Mouse (Mus musculus) embryonic facial prominence, embryonic 12.5 days (tissue): Measurements from ENCODE around the gene Hspb3. TPM values are rescaled to one million over a fixed set of nuclear protein-coding genes. Genes with fewer than 3 reads are reported as not detected.

Source experiments
- ATAC-seq: fragments of 200-750 bp; cut with Nextera tagmentation; 2 replicates; pipeline ENCODE4 v1.8.0; 2017; ENCODE audit not compliant: insufficient number of reproducible peaks, insufficient read depth, low FRiP score, low TSS enrichment
- H3K27ac ChIP-seq: fragments of 300-500 bp; sonication (generic); 2 replicates; pipeline ENCODE4 v1.5.1; 2016; ENCODE audit warnings: mild to moderate bottlenecking
- H3K27me3 ChIP-seq: fragments of 300-500 bp; sonication (generic); 2 replicates; pipeline ENCODE4 v1.6.1; 2016; ENCODE audit warnings: mild to moderate bottlenecking, moderate library complexity
- H3K36me3 ChIP-seq: fragments of 300-500 bp; sonication (generic); 2 replicates; pipeline ENCODE4 v1.6.1; 2016; ENCODE audit warnings: mild to moderate bottlenecking
- H3K4me1 ChIP-seq: fragments of 300-500 bp; sonication (generic); 2 replicates; pipeline ENCODE4 v1.6.1; 2016
- H3K4me2 ChIP-seq: fragments of 300-500 bp; sonication (generic); replicated peaks from 2 replicates; pipeline ENCODE4 v1.6.1; 2016; ENCODE audit warnings: mild to moderate bottlenecking, moderate library complexity
- H3K4me3 ChIP-seq: fragments of 300-500 bp; sonication (generic); 2 replicates; pipeline ENCODE4 v1.5.1; 2016; ENCODE audit warnings: mild to moderate bottlenecking
- H3K9ac ChIP-seq: fragments of 300-500 bp; sonication (generic); 2 replicates; pipeline ENCODE4 v1.6.1; 2016; ENCODE audit warnings: mild to moderate bottlenecking, moderate library complexity
- H3K9me3 ChIP-seq: fragments of 300-500 bp; sonication (generic); 2 replicates; pipeline ENCODE4 v1.6.1; 2016; ENCODE audit warnings: mild to moderate bottlenecking, moderate library complexity
- WGBS: fragments of 180-500 bp; shearing (Covaris S2); methylation state at CpG from one replicate; pipeline ENCODE4 v1.1.7; 2016; 5-methylcytosine and 5-hydroxymethylcytosine counted together
- polyA plus RNA-seq: library from polyadenylated mRNA; unstranded; fragments of >200 nt; fragmentation: Nextera tagmentation; extraction: Ambion mirVana; gene quantifications from 2 replicates; pipeline ENCODE4 v1.2.1, GENCODE M21; 2016

Hspb3 gene
- polyA plus RNA-seq, 1 experiment from 2014 or later, result 2.3 TPM

- WGBS, result 95% methylated on average over 7 of the region's 7 CpGs
- no peaks in the 10 kb centered on the region for H3K36me3 ChIP-seq
- no peak for ATAC-seq
- H3K4me3 ChIP-seq, result no peak overlapping the region
- H3K27me3 ChIP-seq, result no peaks in the 10 kb centered on the region
- H3K4me1 ChIP-seq, result peaks cover 2% of the 10 kb centered on the region; the same call in 1 of the 2 replicates
- H3K9ac ChIP-seq, result no peak overlapping the region
- H3K27ac ChIP-seq, result no peak overlapping the region
- H3K4me2 ChIP-seq, result no peak overlapping the region
- H3K9me3 ChIP-seq, result no peaks in the 10 kb centered on the region
These were observed 17.2 kb upstream of the Hspb3 start for GRCm38 (mm10) chr13:113680646-113681045.

GRCm38 (mm10) chr13:113669459-113670077 lies 6.1 kb upstream of the Hspb3 start:
- H3K27ac ChIP-seq, result no peak overlapping the region
- no peaks in the 10 kb centered on the region for H3K4me1 ChIP-seq
- H3K4me3 ChIP-seq, result no peak overlapping the region
- H3K27me3 ChIP-seq, result no peaks in the 10 kb centered on the region
- no peak overlapping the region for H3K9ac ChIP-seq
- no peak for ATAC-seq
- H3K4me2 ChIP-seq, result no peak overlapping the region
- 38% methylated on average over 10 of the region's 10 CpGs for WGBS
- no peaks in the 10 kb centered on the region for H3K36me3 ChIP-seq
- H3K9me3 ChIP-seq, result no peaks in the 10 kb centered on the region

- H3K9ac ChIP-seq, result no peak overlapping the region
- H3K4me3 ChIP-seq, result no peak overlapping the region
These were observed 407 bp upstream of the Hspb3 start for GRCm38 (mm10) chr13:113663883-113664282.

GRCm38 (mm10) chr13:113661826-113662271 lies 1.6 kb downstream of the Hspb3 start:
- WGBS, result 54% methylated on average over 7 of the region's 7 CpGs
- Histone ChIP-seq H3K27ac (no peak overlapping the region), H3K9me3 (no peaks in the 10 kb centered on the region), H3K4me2 (no peak overlapping the region), H3K27me3 (no peaks in the 10 kb centered on the region), H3K4me1 (0 out of 2 replicates have a peak, but pooled peaks cover 8% of the 10 kb centered on the region), H3K9ac (no peak overlapping the region), H3K4me3 (no peak overlapping the region), H3K36me3 (no peaks in the 10 kb centered on the region)
- ATAC-seq, result no peak

More at GRCm38 (mm10) chr13:113663883-113664282, 407 bp upstream of the Hspb3 start:
- H3K4me2 ChIP-seq, result no peak overlapping the region
- no peaks in the 10 kb centered on the region for H3K9me3 ChIP-seq
- H3K27ac ChIP-seq, result no peak overlapping the region
- H3K4me1 ChIP-seq, result 0 out of 2 replicates have a peak, but pooled peaks cover 8% of the 10 kb centered on the region
- no peaks in the 10 kb centered on the region for H3K36me3 ChIP-seq
- ATAC-seq, result no peak
- H3K27me3 ChIP-seq, result no peaks in the 10 kb centered on the region
- WGBS, result 84% methylated on average over 7 of the region's 7 CpGs

GRCm38 (mm10) chr13:113660576-113661310 lies 2.7 kb downstream of the Hspb3 start:
- Histone ChIP-seq H3K4me2 (no peak overlapping the region), H3K9ac (no peak overlapping the region), H3K27ac (no peak overlapping the region), H3K4me3 (no peak overlapping the region), H3K27me3 (no peaks in the 10 kb centered on the region), H3K9me3 (no peaks in the 10 kb centered on the region), H3K36me3 (no peaks in the 10 kb centered on the region), H3K4me1 (0 out of 2 replicates have a peak, but pooled peaks cover 8% of the 10 kb centered on the region)
- no peak for ATAC-seq
- WGBS, result 74% methylated on average over 9 of the region's 9 CpGs

GRCm38 (mm10) chr13:113657204-113657603 lies 6.3 kb downstream of the Hspb3 start:
- Histone ChIP-seq H3K36me3 (no peaks in the 10 kb centered on the region), H3K4me1 (0 out of 2 replicates have a peak, but pooled peaks cover 3% of the 10 kb centered on the region), H3K4me2 (no peak overlapping the region), H3K9ac (no peak overlapping the region), H3K9me3 (no peaks in the 10 kb centered on the region), H3K27ac (no peak overlapping the region), H3K27me3 (no peaks in the 10 kb centered on the region), H3K4me3 (no peak overlapping the region)
- ATAC-seq, result no peak
- WGBS, result 73% methylated on average over 7 of the region's 7 CpGs

- H3K9me3 ChIP-seq, result no peaks in the 10 kb centered on the region
- no peaks in the 10 kb centered on the region for H3K36me3 ChIP-seq
- no peaks in the 10 kb centered on the region for H3K27me3 ChIP-seq
- no peak overlapping the region for H3K27ac ChIP-seq
- WGBS, result 77% methylated on average over 4 of the region's 4 CpGs
- no peaks in the 10 kb centered on the region for H3K4me1 ChIP-seq
- no peak overlapping the region for H3K4me3 ChIP-seq
- ATAC-seq, result no peak
- H3K9ac ChIP-seq, result no peak overlapping the region
- H3K4me2 ChIP-seq, result no peak overlapping the region
These were observed 6.8 kb downstream of the Hspb3 start for GRCm38 (mm10) chr13:113656639-113657038.

- no peak for ATAC-seq
- no peak overlapping the region for H3K27ac ChIP-seq
- WGBS, result 86% methylated on average over 4 of the region's 4 CpGs
These were observed 8.0 kb downstream of the Hspb3 start for GRCm38 (mm10) chr13:113655511-113655910.

GRCm38 (mm10) chr13:113640944-113641597 lies 22.4 kb downstream of the Hspb3 start:
- no peak for ATAC-seq

More at GRCm38 (mm10) chr13:113655511-113655910, 8.0 kb downstream of the Hspb3 start:
- Histone ChIP-seq H3K36me3 (no peaks in the 10 kb centered on the region), H3K4me3 (no peak overlapping the region), H3K9me3 (no peaks in the 10 kb centered on the region), H3K27me3 (no peaks in the 10 kb centered on the region), H3K9ac (no peak overlapping the region), H3K4me2 (no peak overlapping the region), H3K4me1 (no peaks in the 10 kb centered on the region)

GRCm38 (mm10) chr13:113638914-113639313 lies 24.6 kb downstream of the Hspb3 start:
- Histone ChIP-seq H3K9me3 (no peaks in the 10 kb centered on the region), H3K27me3 (0 out of 2 replicates have a peak, but pooled peaks cover 4% of the 10 kb centered on the region), H3K27ac (no peak overlapping the region), H3K4me2 (no peak overlapping the region), H3K4me1 (no peaks in the 10 kb centered on the region), H3K9ac (no peak overlapping the region), H3K4me3 (no peak overlapping the region), H3K36me3 (no peaks in the 10 kb centered on the region)
- ATAC-seq, result no peak
- WGBS, result 29% methylated on average over 7 of the region's 7 CpGs

More at GRCm38 (mm10) chr13:113640944-113641597, 22.4 kb downstream of the Hspb3 start:
- WGBS, result 65% methylated on average over 11 of the region's 11 CpGs
- no peaks in the 10 kb centered on the region for H3K4me1 ChIP-seq
- 0 out of 2 replicates have a peak, but pooled peaks cover 4% of the 10 kb centered on the region for H3K27me3 ChIP-seq
- no peaks in the 10 kb centered on the region for H3K36me3 ChIP-seq
- H3K4me3 ChIP-seq, result no peak overlapping the region
- no peak overlapping the region for H3K27ac ChIP-seq
- H3K9ac ChIP-seq, result no peak overlapping the region
- H3K9me3 ChIP-seq, result no peaks in the 10 kb centered on the region
- H3K4me2 ChIP-seq, result no peak overlapping the region

GRCm38 (mm10) chr13:113635799-113636222 lies 27.7 kb downstream of the Hspb3 start:
- Histone ChIP-seq H3K4me2 (no peak overlapping the region), H3K36me3 (no peaks in the 10 kb centered on the region), H3K4me1 (no peaks in the 10 kb centered on the region), H3K4me3 (no peak overlapping the region), H3K27ac (no peak overlapping the region), H3K9me3 (no peaks in the 10 kb centered on the region), H3K27me3 (0 out of 2 replicates have a peak, but pooled peaks cover 4% of the 10 kb centered on the region), H3K9ac (no peak overlapping the region)
- WGBS, result 83% methylated on average over 17 of the region's 17 CpGs
- ATAC-seq, result no peak
